Mouse (Mus musculus): ENCODE data around the gene Col6a6. TPM values are rescaled to one million over a fixed set of nuclear protein-coding genes. Genes with fewer than 3 reads are reported as not detected.

Gene Col6a6
- polyA plus RNA-seq (2014; fragmentation: Illumina TruSeq; extraction: RNeasy Lipid Tissue Mini Kit (QIAGEN cat#74804); ENCODE audit: low read depth, low replicate concordance): 2.6 TPM

GRCm38 (mm10) chr9:105827791-105828385 is at the start of gene Col6a6:
TSS of gene Col6a6 (minus strand) at chr9:105828160.

GRCm38 (mm10) chr9:105642460-105643371 is 185.2 kb downstream of the Col6a6 start, which contains the start of gene Pik3r4:
TSS of gene Pik3r4 (plus strand) at chr9:105642978.

Other genes with a start within 250 kb of the Col6a6 start
- 23.4 TPM for gene Pik3r4, start 185.2 kb downstream of the Col6a6 start, polyA plus RNA-seq (2014; fragmentation: Illumina TruSeq; extraction: RNeasy Lipid Tissue Mini Kit (QIAGEN cat#74804); ENCODE audit: low read depth, low replicate concordance)
- gene Col6a5, start 132.5 kb upstream of the Col6a6 start, polyA plus RNA-seq (2014; fragmentation: Illumina TruSeq; extraction: RNeasy Lipid Tissue Mini Kit (QIAGEN cat#74804); ENCODE audit: low read depth, low replicate concordance): not detected

All from heart, adult 10 weeks (tissue).